Mouse (Mus musculus) liver, embryonic 16.5 days (tissue): ENCODE results near the gene Abcb6. TPM values are rescaled to one million over a fixed set of nuclear protein-coding genes. Genes with fewer than 3 reads are reported as not detected.

Experiments used
- ATAC-seq: fragments of 200-750 bp; cut with Nextera tagmentation; 2 replicates; pipeline ENCODE4 v1.8.0; 2017; ENCODE audit warnings: low read depth, mild to moderate bottlenecking, moderate number of reproducible peaks, moderate library complexity
- H3K27ac ChIP-seq: fragments of 300-500 bp; sonication (generic); 2 replicates; pipeline ENCODE4 v1.5.1; 2014; ENCODE audit warnings: mild to moderate bottlenecking, low read length
- H3K27me3 ChIP-seq: fragments of 300-500 bp; sonication (generic); 2 replicates; pipeline ENCODE4 v1.6.1; 2014; ENCODE audit warnings: low read depth, low read length, mixed read lengths; ENCODE audit not compliant: control insufficient read depth, insufficient read depth
- H3K36me3 ChIP-seq: fragments of 300-500 bp; sonication (generic); 2 replicates; pipeline ENCODE4 v1.6.1; 2014; ENCODE audit warnings: mild to moderate bottlenecking; ENCODE audit not compliant: control insufficient read depth, insufficient read depth
- H3K4me1 ChIP-seq: fragments of 300-500 bp; sonication (generic); 2 replicates; pipeline ENCODE4 v1.6.1; 2014; ENCODE audit warnings: low read depth, low read length, mixed read lengths; ENCODE audit not compliant: control insufficient read depth
- H3K4me2 ChIP-seq: fragments of 300-500 bp; sonication (generic); 2 replicates; pipeline ENCODE4 v1.6.1; 2014; ENCODE audit warnings: low read depth, low read length, mixed read lengths
- H3K4me3 ChIP-seq: fragments of 300-500 bp; sonication (generic); 2 replicates; pipeline ENCODE4 v1.5.1; 2014; ENCODE audit warnings: low read depth, mild to moderate bottlenecking, low read length
- H3K9ac ChIP-seq: fragments of 300-500 bp; sonication (generic); 2 replicates; pipeline ENCODE4 v1.6.1; 2014; ENCODE audit warnings: low read depth, low read length
- H3K9me3 ChIP-seq: fragments of 300-500 bp; sonication (generic); replicated peaks from 2 replicates; pipeline ENCODE4 v1.6.1; 2016; ENCODE audit warnings: low read length; ENCODE audit not compliant: control insufficient read depth
- WGBS: fragments of 180-500 bp; shearing (Covaris S2); extraction: QIAGEN DNeasy Blood & Tissue Kit; methylation state at CpG from one replicate; pipeline ENCODE4 v1.1.7; 2014; ENCODE audit not compliant: insufficient replicate concordance; 5-methylcytosine and 5-hydroxymethylcytosine counted together
- polyA plus RNA-seq: library from polyadenylated mRNA; unstranded; fragments of >200 nt; fragmentation: Nextera tagmentation; extraction: Ambion mirVana; gene quantifications from 2 replicates; pipeline ENCODE4 v1.2.1, GENCODE M21; 2015

The Abcb6 gene
- polyA plus RNA-seq, 1 experiment from 2014 or later = 56.5 TPM

- peak; percentile 77 for ATAC-seq
- WGBS = under 1% methylated on average over 89 of the region's 91 CpGs
- Histone ChIP-seq H3K4me2 (peak within 1 kb of the TSS; percentile 91), H3K27me3 (no peaks in the 10 kb centered on the region), H3K9me3 (no peaks in the 10 kb centered on the region), H3K27ac (peak within 1 kb of the TSS; percentile 100), H3K4me1 (peaks cover 68% of the 10 kb centered on the region), H3K36me3 (peaks cover 50% of the 10 kb centered on the region), H3K9ac (peak within 1 kb of the TSS; percentile 99), H3K4me3 (peak within 1 kb of the TSS; percentile 96)
Measured at GRCm38 (mm10) chr1:75142301-75143261, 37.6 kb downstream of the Abcb6 start, which contains the start of the genes Cnppd1 and Retreg2. Cnppd1 (minus strand) TSS chr1:75142711. Retreg2 (plus strand) TSS chr1:75142778.

DNA sequence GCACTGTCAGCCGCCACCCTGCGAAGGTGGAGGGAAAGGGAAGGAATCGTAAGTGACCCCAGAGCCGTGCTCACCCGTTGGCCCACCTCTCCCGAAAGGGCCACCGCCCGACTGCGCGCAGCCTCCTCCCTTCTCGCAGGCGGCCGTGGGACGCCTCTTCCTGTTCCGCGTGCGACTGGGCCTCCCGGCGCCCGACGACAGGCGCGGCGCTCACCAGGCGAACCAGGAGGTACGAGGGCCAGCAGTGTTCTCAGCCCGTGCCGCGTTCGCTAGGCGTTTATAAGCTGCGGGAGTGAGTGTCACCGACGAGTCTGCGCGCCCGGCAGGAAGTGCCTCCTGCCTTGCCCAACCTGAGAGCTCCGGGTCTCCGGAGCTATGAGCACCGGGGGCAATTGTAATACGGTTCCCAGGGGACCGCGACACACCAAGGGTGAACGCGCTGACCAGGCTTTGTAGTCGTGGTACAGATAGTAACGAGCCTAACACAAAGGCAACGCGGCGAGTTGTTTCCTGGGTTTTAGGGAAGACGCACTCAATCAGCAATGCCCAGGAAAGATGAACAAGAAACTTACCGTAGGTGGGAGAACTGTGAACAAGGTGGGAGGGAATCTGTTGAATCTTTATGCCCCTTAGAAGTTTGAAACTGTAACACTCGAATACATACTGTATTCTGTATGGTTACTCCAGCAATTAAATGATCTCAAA, 38.6 kb downstream of the Abcb6 start:
- Histone ChIP-seq H3K27me3 (no peaks in the 10 kb centered on the region), H3K9ac (peak overlapping the region; percentile 99), H3K4me3 (peak overlapping the region; percentile 96), H3K36me3 (peaks cover 43% of the 10 kb centered on the region), H3K27ac (peak overlapping the region; percentile 100), H3K4me1 (peaks cover 68% of the 10 kb centered on the region), H3K4me2 (peak overlapping the region; percentile 91), H3K9me3 (no peaks in the 10 kb centered on the region)
- under 1% methylated on average over 53 of the region's 53 CpGs for WGBS
- peak; percentile 54 for ATAC-seq

DNA sequence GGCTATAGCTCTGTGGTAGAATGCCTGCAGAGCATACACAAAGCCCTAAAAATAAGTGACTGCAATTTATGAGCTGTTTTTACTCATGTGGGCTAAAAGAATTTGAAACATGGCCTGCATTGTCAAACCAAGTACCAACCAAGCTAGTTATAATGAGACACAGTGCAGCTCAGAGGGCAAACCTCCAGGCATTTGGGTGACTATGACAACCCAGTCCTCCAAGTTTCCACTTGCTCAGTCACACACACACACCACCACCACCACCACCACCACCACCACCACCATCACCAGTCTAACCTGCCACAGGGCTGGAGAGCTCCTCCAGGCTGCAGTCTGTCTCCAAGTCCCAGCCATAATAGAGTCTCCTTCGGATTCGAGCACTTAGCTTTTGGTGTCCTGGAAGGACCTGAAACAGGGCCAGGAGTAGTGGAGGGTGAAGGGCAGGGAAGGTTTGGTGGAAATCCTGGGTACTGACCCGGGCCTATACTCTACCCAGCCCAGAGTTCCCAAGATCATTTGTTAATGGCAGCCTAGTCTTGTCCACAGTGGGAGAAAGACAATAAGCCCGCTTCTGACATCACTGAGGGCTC, 39.5 kb downstream of the Abcb6 start:
- Histone ChIP-seq H3K27me3 (no peaks in the 10 kb centered on the region), H3K9me3 (no peaks in the 10 kb centered on the region), H3K9ac (peak overlapping the region; percentile 99), H3K4me2 (peak overlapping the region; percentile 91), H3K27ac (peak overlapping the region; percentile 100), H3K4me3 (peak overlapping the region; percentile 96), H3K36me3 (peaks cover 42% of the 10 kb centered on the region), H3K4me1 (peaks cover 68% of the 10 kb centered on the region)
- ATAC-seq = no peak
- WGBS = 28% methylated on average over 4 of the region's 4 CpGs

DNA sequence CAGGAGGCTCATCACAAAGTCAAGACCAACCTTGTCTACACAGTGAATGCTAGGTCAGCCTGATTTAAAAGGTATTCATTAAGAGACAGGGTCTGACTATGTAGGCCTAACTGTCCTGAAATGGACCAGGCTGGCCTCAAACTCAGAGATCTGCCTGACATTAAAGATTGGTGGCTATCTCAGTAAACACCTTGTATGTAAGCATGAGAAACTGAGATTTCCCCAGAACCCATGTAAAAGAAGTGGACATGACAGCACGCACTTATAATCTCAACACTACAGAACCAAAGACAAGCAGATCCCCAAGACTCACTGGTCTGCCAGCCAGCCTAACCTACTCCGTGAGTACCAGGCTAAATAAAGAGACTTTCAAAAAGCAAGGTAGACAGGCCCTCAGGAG, 41.7 kb downstream of the Abcb6 start:
- 59% methylated on average over 2 of the region's 2 CpGs for WGBS
- H3K4me2 ChIP-seq = peak overlapping the region; percentile 64
- H3K27me3 ChIP-seq = no peaks in the 10 kb centered on the region
- H3K4me3 ChIP-seq = peak overlapping the region; percentile 20; the same call in 1 of the 2 replicates
- peaks cover 61% of the 10 kb centered on the region for H3K4me1 ChIP-seq
- ATAC-seq = no peak
- no peaks in the 10 kb centered on the region for H3K9me3 ChIP-seq
- H3K9ac ChIP-seq = peak overlapping the region; percentile 8; the same call in 1 of the 2 replicates
- peaks cover 39% of the 10 kb centered on the region for H3K36me3 ChIP-seq
- H3K27ac ChIP-seq = peak overlapping the region; percentile 95

DNA sequence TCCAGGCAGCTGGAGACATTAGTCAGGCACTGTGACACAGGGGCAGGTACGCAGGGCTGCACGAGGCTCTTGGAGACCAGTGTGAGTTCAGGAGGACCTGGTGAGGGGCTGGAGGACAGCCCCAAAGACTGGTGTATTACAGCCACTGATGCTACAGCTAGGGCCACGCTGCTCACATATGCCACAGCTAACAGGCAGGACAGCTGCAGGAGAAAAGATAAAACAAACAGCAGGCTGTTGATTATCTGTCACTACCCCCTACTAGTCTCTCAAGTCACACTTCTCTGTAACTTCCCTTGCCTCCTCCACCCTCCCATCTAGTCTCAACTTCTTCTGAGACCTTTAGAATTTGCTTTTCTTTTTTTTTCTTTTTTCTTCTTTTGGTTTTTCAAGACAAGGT, 43.5 kb downstream of the Abcb6 start:
- peaks cover 39% of the 10 kb centered on the region for H3K36me3 ChIP-seq
- H3K27me3 ChIP-seq = no peaks in the 10 kb centered on the region
- H3K27ac ChIP-seq = peak overlapping the region; percentile 95
- H3K9ac ChIP-seq = peak overlapping the region; percentile 64
- peak overlapping the region; percentile 64 for H3K4me2 ChIP-seq
- peak; percentile 87 for ATAC-seq
- WGBS = 11% methylated on average over 3 of the region's 3 CpGs
- H3K4me3 ChIP-seq = peak overlapping the region; percentile 36
- H3K4me1 ChIP-seq = peaks cover 63% of the 10 kb centered on the region
- no peaks in the 10 kb centered on the region for H3K9me3 ChIP-seq

GRCm38 (mm10) chr1:75136293-75136692, 43.9 kb downstream of the Abcb6 start:
- H3K9ac ChIP-seq = peak overlapping the region; percentile 64
- H3K4me3 ChIP-seq = peak overlapping the region; percentile 36
- peak overlapping the region; percentile 64 for H3K4me2 ChIP-seq
- no peaks in the 10 kb centered on the region for H3K9me3 ChIP-seq
- H3K36me3 ChIP-seq = peaks cover 39% of the 10 kb centered on the region
- peak overlapping the region; percentile 95 for H3K27ac ChIP-seq
- H3K4me1 ChIP-seq = peaks cover 63% of the 10 kb centered on the region
- no peaks in the 10 kb centered on the region for H3K27me3 ChIP-seq
- WGBS = 20% methylated on average over 6 of the region's 6 CpGs
- peak; percentile 57 for ATAC-seq

- no peaks in the 10 kb centered on the region for H3K27me3 ChIP-seq
- ATAC-seq = no peak; the same call in 1 of the 2 replicates
- H3K4me3 ChIP-seq = no peak within 1 kb of the TSS
- 55% methylated on average over 12 of the region's 12 CpGs for WGBS
- H3K9me3 ChIP-seq = no peaks in the 10 kb centered on the region
- H3K36me3 ChIP-seq = peaks cover 30% of the 10 kb centered on the region
- H3K27ac ChIP-seq = 0 out of 2 replicates have a peak within 1 kb of the TSS, but pooled peaks have one; percentile 28
- H3K4me1 ChIP-seq = peaks cover 44% of the 10 kb centered on the region
- H3K4me2 ChIP-seq = peak within 1 kb of the TSS; percentile 21; the same call in 1 of the 2 replicates
- no peak within 1 kb of the TSS for H3K9ac ChIP-seq
Measured at GRCm38 (mm10) chr1:75133421-75134207, 46.6 kb downstream of the Abcb6 start, which contains the start of gene Slc23a3. Slc23a3 (minus strand) TSS chr1:75133890.

DNA sequence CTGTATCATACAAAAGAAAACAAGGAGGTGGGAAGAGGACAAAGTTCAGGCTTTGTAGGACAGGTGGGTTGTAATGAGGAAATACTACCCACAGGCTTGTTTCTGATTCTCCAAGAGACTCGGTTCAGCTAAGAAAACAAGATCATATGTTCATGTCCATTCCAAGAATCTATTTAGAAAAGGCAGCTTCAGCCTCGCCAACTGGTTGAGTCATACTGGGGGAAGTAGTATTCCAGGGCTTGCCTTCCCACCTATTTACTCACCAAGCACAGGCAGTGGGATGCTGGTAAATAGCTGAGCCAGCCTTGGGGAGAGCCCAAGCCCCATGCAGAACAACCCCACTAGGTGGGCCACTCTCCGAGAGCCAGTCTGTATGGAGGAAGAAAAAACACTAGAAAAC, 51.6 kb downstream of the Abcb6 start:
- Histone ChIP-seq H3K36me3 (no peaks in the 10 kb centered on the region), H3K27ac (no peak overlapping the region), H3K4me2 (no peak overlapping the region), H3K4me3 (no peak overlapping the region), H3K9me3 (no peaks in the 10 kb centered on the region), H3K9ac (no peak overlapping the region), H3K27me3 (no peaks in the 10 kb centered on the region), H3K4me1 (peaks cover 22% of the 10 kb centered on the region)
- WGBS = 58% methylated on average over 3 of the region's 3 CpGs
- no peak for ATAC-seq
